In the genomic region with DNA sequence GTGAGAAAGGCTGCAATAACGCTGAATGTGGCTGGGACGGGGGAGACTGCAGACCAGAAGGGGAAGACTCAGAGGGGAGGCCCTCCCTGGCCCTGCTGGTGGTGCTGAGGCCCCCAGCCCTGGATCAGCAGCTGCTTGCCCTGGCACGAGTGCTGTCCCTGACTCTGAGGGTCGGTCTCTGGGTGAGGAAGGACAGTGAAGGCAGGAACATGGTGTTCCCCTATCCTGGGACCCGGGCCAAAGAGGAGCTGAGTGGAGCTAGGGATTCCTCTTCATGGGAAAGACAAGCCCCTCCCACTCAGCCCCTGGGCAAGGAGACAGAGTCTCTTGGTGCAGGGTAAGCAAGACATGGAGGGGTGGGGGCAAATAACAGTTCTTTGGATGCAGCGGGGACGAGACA, we compare ENCODE assay signal across 18 mouse cellular contexts. TPM values are rescaled to one million over a fixed set of nuclear protein-coding genes. Genes with fewer than 3 reads are reported as not detected.
DNase-seq lines count a peak whose midpoint lies in the region; TF ChIP-seq lines count a peak whose summit lies in the region.
"Had no signal": no experiment of that assay in that cellular context is flagged by ENCODE, and none has a peak within 500 bp of the region (broad histone marks: within the 10 kb centered on the region; RNA-seq: fewer than 3 reads in every experiment).

No protein-coding gene starts in this region.

- no peak for TF ChIP-seq POLR2A in heart, adult 2 months (IDR thresholded peaks at IDR 0.05; ENCODE audit: insufficient read depth, low read depth, low read length)

- H3K79me2 ChIP-seq in heart, adult 2 months (replicated peaks; ENCODE audit: control insufficient read depth, insufficient read depth, low read length): no peaks in the 10 kb centered on the region

- H3K27ac ChIP-seq in heart, adult 2 months: no peak overlapping the region
- H3K27ac ChIP-seq in embryonic facial prominence, embryonic 10.5 days (replicated peaks): peak overlapping the region; percentile 20; the same call in 1 of the 2 replicates
- H3K27ac ChIP-seq: neural tube, embryonic 13.5 days had no signal

- peaks cover 6% of the 10 kb centered on the region for H3K4me1 ChIP-seq in heart, adult 2 months (ENCODE audit: control insufficient read depth, insufficient read depth, low read length)
- H3K4me1 ChIP-seq in embryonic facial prominence, embryonic 10.5 days: peaks cover 39% of the 10 kb centered on the region

- H3K4me3 ChIP-seq in heart, adult 2 months: no peak overlapping the region
- 0 out of 2 replicates have a peak overlapping the region, but pooled peaks have one; percentile 18 for H3K4me3 ChIP-seq in embryonic facial prominence, embryonic 10.5 days
- H3K4me3 ChIP-seq: erythroblast, embryonic 14.5 days; neural tube, embryonic 13.5 days had no signal

- intact Hi-C loops in heart, adult 2 months (cut with DNase I): no loop called here

- 54% methylated on average over 7 of the region's 7 CpGs for WGBS in heart, adult 2 months
- 53% methylated on average over 7 of the region's 7 CpGs for WGBS in embryonic facial prominence, embryonic 10.5 days

- no peak overlapping the region for H3K9ac ChIP-seq in heart, adult 2 months (ENCODE audit: low read depth, low read length)
- H3K9ac ChIP-seq: neural tube, embryonic 13.5 days had no signal

- TF ChIP-seq CTCF in heart, adult 2 months (IDR thresholded peaks at IDR 0.05): no peak

- no peaks in the 10 kb centered on the region for H3K36me3 ChIP-seq in heart, adult 2 months (ENCODE audit: control insufficient read depth, insufficient read depth, low read length)
- H3K36me3 ChIP-seq in embryonic facial prominence, embryonic 10.5 days (replicated peaks): no peaks in the 10 kb centered on the region
- H3K36me3 ChIP-seq: neural tube, embryonic 13.5 days had no signal

- H3K9me3 ChIP-seq in embryonic facial prominence, embryonic 10.5 days: no peaks in the 10 kb centered on the region
- H3K9me3 ChIP-seq: neural tube, embryonic 13.5 days had no signal

- no peak for TF ChIP-seq EP300 in heart, adult 2 months (IDR thresholded peaks at IDR 0.05; ENCODE audit: insufficient read depth, low read depth, low read length)

- H3K27me3 ChIP-seq in heart, adult 2 months (ENCODE audit: control insufficient read depth, insufficient read depth, low read length): no peaks in the 10 kb centered on the region
- no peaks in the 10 kb centered on the region; the same call in 1 of the 2 replicates for H3K27me3 ChIP-seq in embryonic facial prominence, embryonic 10.5 days (replicated peaks; ENCODE audit: low read depth, poor library complexity, severe bottlenecking)
- H3K27me3 ChIP-seq: neural tube, embryonic 13.5 days had no signal

- DNase-seq in adrenal gland, postnatal 14 days: peak; percentile 48
- no peak for DNase-seq in adrenal gland, postnatal 25 days
- DNase-seq in heart, adult 11 months: peak; percentile 97
- DNase-seq in heart, adult 2 months: no peak
- DNase-seq in lung, postnatal 10 days: peak; percentile 65
- DNase-seq in lung, postnatal 14 days: no peak
- DNase-seq in embryonic facial prominence, embryonic 10.5 days (ENCODE audit: low spot score): no peak
- DNase-seq in layer of hippocampus, adult 9-10 months (ENCODE audit: low spot score): no peak
- DNase-seq: adrenal gland, adult 8-10 months; gastrocnemius, postnatal 14 days; heart, postnatal 14 days; kidney, adult 18-20 months; kidney, postnatal 36 days; lung, adult 2 months; right cerebral cortex, postnatal 4 days; thymus, postnatal 4 days had no signal

RNA-seq across cellular contexts. Expression of a gene that starts 6.2 kb away (rescaled TPM):
- total RNA-seq in adrenal gland, postnatal 14 days (2021): 6.3 and 16.3 TPM in 2 replicates
- total RNA-seq in adrenal gland, postnatal 25 days (2021): 4.6 and 4.9 TPM in 2 replicates
- 1 to 10 TPM; 3.9 to 5.2 TPM for total RNA-seq in heart, adult 2 months (2021)
- 4.4 and 6.4 TPM in 2 replicates for polyA plus RNA-seq in heart, adult 2 months (2012; rRNA removed)
- polyA plus RNA-seq in embryonic facial prominence, embryonic 10.5 days (2016; fragmentation: Nextera tagmentation; extraction: Ambion mirVana): 9.4 and 10.1 TPM in 2 replicates

RNA-seq across cellular contexts. Expression of a gene that starts 7.7 kb away (rescaled TPM):
- total RNA-seq in adrenal gland, postnatal 14 days (2021): 37.2 and 42.2 TPM in 2 replicates
- total RNA-seq in adrenal gland, postnatal 25 days (2021): 36.4 and 51.6 TPM in 2 replicates
- 10 to 100 TPM; 16.1 to 18.4 TPM for total RNA-seq in heart, adult 2 months (2021)
- polyA plus RNA-seq in heart, adult 2 months (2012; rRNA removed): 22.1 and 28.3 TPM in 2 replicates
- polyA plus RNA-seq in embryonic facial prominence, embryonic 10.5 days (2016; fragmentation: Nextera tagmentation; extraction: Ambion mirVana): 18.2 and 19.5 TPM in 2 replicates

RNA-seq across cellular contexts. Expression of a gene that starts 14.3 kb away (rescaled TPM):
- total RNA-seq in adrenal gland, postnatal 14 days (2021): 1.7 and 2.4 TPM in 2 replicates
- 0.57 and 1.5 TPM in 2 replicates for total RNA-seq in adrenal gland, postnatal 25 days (2021)
- total RNA-seq in heart, adult 2 months (2021): under 1 TPM; 0.14 to 0.18 TPM
- polyA plus RNA-seq in heart, adult 2 months (2012; rRNA removed): 0.38 and 2.2 TPM in 2 replicates
- polyA plus RNA-seq in embryonic facial prominence, embryonic 10.5 days (2016; fragmentation: Nextera tagmentation; extraction: Ambion mirVana): 2.6 and 3.6 TPM in 2 replicates

RNA-seq across cellular contexts. Expression of a gene that starts 19.3 kb away (rescaled TPM):
- total RNA-seq in adrenal gland, postnatal 14 days (2021): 34.1 and 39.3 TPM in 2 replicates
- 27.8 and 29.5 TPM in 2 replicates for total RNA-seq in adrenal gland, postnatal 25 days (2021)
- 10 to 100 TPM; 30.4 to 32.3 TPM for total RNA-seq in heart, adult 2 months (2021)
- 21.4 and 24.8 TPM in 2 replicates for polyA plus RNA-seq in heart, adult 2 months (2012; rRNA removed)
- polyA plus RNA-seq in embryonic facial prominence, embryonic 10.5 days (2016; fragmentation: Nextera tagmentation; extraction: Ambion mirVana): 5.4 and 6.6 TPM in 2 replicates

RNA-seq across cellular contexts. Expression of a gene that starts 20.1 kb away (rescaled TPM):
- 72.5 and 76.9 TPM in 2 replicates for total RNA-seq in adrenal gland, postnatal 14 days (2021)
- total RNA-seq in adrenal gland, postnatal 25 days (2021): 79.3 and 91.3 TPM in 2 replicates
- total RNA-seq in heart, adult 2 months (2021): 10 to 100 TPM; 37.6 to 40.4 TPM
- polyA plus RNA-seq in heart, adult 2 months (2012; rRNA removed): 71.7 and 92.2 TPM in 2 replicates
- 165 and 172 TPM in 2 replicates for polyA plus RNA-seq in embryonic facial prominence, embryonic 10.5 days (2016; fragmentation: Nextera tagmentation; extraction: Ambion mirVana)

Comparison
In these comparisons a context has a peak if more than half of its experiments do, and no peak if none do; other contexts are left out.
1. DNase-seq: peak in adrenal gland, postnatal 14 days (single experiment), heart, adult 11 months (single experiment) and lung, postnatal 10 days (single experiment); none in adrenal gland, postnatal 25 days (single experiment), heart, adult 2 months (0 of 2), lung, postnatal 14 days (single experiment), embryonic facial prominence, embryonic 10.5 days (single experiment) and layer of hippocampus, adult 9-10 months (single experiment).